Mouse (Mus musculus): ENCODE data around the gene Lrrc29.

DNA sequence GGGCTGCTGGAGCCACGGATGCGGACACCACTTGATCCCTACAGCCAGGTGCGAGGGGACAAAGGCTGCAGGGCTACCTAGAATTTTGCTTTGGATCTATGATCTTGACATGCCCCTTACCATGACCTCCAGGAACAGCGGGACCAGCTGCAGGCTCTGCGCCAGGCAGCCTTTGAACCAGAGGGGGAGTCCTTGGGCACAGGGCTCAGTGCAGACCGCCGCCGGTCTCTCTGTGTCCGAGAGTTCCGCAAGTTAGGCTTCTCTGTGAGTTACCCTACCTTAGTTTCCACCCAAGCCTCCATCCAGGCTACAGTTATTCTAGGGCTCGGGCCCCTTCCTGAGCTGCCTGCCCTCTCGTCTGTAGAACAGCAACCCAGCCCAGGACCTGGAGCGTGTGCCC is 18.4 kb downstream of the Lrrc29 start:
- no peak for TF ChIP-seq CTCF (IDR thresholded peaks at IDR 0.05)
- TF ChIP-seq EP300 (IDR thresholded peaks at IDR 0.05): no peak
